ENCODE assay signal across 1 mouse cellular context in the genomic region with DNA sequence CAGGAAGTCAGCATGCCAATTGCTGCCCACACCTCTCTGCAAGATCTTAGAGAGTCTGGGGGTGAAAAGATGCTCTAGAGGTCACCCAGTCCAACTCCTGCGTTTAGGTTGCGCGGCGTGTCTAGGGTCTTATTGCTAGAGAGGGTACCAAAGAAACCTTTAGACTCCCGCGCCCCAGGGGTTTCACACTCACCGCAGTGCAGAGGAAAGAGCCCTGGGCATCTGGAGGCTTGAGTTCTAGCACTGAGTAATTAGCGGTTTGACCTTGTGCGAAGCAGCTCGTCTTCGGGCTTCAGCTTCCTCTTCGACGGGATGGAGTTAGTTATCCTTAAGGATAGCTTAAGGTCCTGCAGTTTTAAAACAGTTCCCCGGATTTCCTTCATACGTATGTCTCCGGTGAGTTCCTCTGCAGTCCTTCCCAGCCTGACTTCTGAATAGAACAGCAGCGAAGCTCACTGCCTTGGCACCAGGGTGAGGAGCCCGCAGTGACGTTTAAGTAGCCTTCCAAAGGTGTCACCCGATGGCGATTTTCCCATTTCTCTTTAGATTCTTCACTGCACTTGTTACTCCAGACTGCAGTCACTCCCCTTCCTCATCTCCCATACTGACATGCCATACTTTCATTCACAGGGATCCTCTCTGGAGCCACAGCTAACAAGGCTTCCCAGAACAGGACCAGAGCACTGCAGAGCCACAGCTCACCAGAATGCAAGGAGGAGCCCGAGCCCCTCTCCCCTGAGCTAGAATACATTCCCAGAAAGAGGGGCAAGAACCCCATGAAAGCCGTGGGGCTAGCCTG.
TF ChIP-seq lines count a peak whose summit lies in the region.

No protein-coding gene starts in this region.

TF ChIP-seq in MEL, 35 proteins besides CTCF, POLR2A, EP300 and RAD21:
- TF ChIP-seq ETS1 (IDR thresholded peaks at IDR 0.05; ENCODE audit: low read depth, low read length) (no peak), ZNF384 (IDR thresholded peaks at IDR 0.05; ENCODE audit: low read depth, low read length) (no peak), TCF12 (IDR thresholded peaks at IDR 0.05; ENCODE audit: low read depth, low read length) (no peak), ZC3H11A (IDR thresholded peaks at IDR 0.05; ENCODE audit: low read depth, low read length) (no peak), NRF1 (IDR thresholded peaks at IDR 0.05; ENCODE audit: insufficient read depth, low read depth, low read length, poor library complexity, severe bottlenecking) (no peak), HCFC1 (IDR thresholded peaks at IDR 0.05; ENCODE audit: low read depth, low read length) (no peak), JUND (IDR thresholded peaks at IDR 0.05; ENCODE audit: low read depth, low read length) (no peak), POLR2AphosphoS2 (IDR thresholded peaks at IDR 0.05; ENCODE audit: low read length) (no peak), GATA1 (IDR thresholded peaks at IDR 0.05; ENCODE audit: low read depth, low read length) (no peak), ELF1 (IDR thresholded peaks at IDR 0.05; ENCODE audit: low read depth, low read length) (no peak), MAFK (IDR thresholded peaks at IDR 0.05; ENCODE audit: borderline replicate concordance, low read depth, low read length) (no peak), BHLHE40 (IDR thresholded peaks at IDR 0.05; ENCODE audit: borderline replicate concordance, low read depth, low read length) (no peak), POLR2AphosphoS5 (IDR thresholded peaks at IDR 0.05; ENCODE audit: borderline replicate concordance, low read depth, low read length) (no peak), MAX (IDR thresholded peaks at IDR 0.05; ENCODE audit: low read length) (no peak; the same call in 1 of the 2 replicates), E2F4 (IDR thresholded peaks at IDR 0.05; ENCODE audit: borderline replicate concordance, low read depth, low read length) (no peak)
